Mouse (Mus musculus): ENCODE measurements around the gene Zbtb8a.

DNA sequence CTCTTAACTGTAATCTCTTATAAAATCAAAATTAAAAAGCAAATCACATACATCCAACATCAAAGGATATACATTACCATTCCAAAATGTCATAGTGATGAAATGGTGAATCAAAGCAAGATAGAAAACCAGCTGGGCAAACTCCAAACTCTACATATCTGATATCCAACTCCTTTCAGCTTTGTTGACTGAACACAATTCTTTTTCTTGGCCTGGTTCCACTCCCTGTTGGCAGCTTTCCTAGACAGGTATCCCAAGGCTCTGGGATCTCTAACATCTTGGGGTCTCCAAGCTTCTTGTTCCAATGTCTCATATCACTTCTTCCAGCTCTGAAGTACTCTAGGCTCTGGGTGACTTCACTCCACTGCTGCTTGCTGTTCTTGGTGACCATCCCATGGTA, 33.1 kb upstream of the Zbtb8a start:
- no peak for TF ChIP-seq GATA1 (IDR thresholded peaks at IDR 0.05; ENCODE audit: borderline replicate concordance, low read length)
- no peak for TF ChIP-seq FLI1 (IDR thresholded peaks at IDR 0.05; ENCODE audit: low read length)
